Mouse (Mus musculus) thymus, adult 2 months (tissue): ENCODE measurements around the gene Adrm1.

Experiments
- CTCF ChIP-seq: fragments of 200-500 bp; IDR thresholded peaks from 2 replicates; pipeline ENCODE4 v1.5.1; 2012; ENCODE audit warnings: mild to moderate bottlenecking, control low read depth, low read length, moderate library complexity, borderline replicate concordance; ENCODE audit not compliant: control insufficient read depth, poor library complexity, insufficient read depth; ENCODE audit errors: extremely low read depth
- POLR2A ChIP-seq: fragments of 200-500 bp; IDR thresholded peaks from 2 replicates; pipeline ENCODE4 v1.6.1; 2012; ENCODE audit warnings: mild to moderate bottlenecking, low read length, control low read depth, moderate library complexity; ENCODE audit not compliant: control insufficient read depth, poor library complexity, insufficient read depth; ENCODE audit errors: extremely low read depth

DNA sequence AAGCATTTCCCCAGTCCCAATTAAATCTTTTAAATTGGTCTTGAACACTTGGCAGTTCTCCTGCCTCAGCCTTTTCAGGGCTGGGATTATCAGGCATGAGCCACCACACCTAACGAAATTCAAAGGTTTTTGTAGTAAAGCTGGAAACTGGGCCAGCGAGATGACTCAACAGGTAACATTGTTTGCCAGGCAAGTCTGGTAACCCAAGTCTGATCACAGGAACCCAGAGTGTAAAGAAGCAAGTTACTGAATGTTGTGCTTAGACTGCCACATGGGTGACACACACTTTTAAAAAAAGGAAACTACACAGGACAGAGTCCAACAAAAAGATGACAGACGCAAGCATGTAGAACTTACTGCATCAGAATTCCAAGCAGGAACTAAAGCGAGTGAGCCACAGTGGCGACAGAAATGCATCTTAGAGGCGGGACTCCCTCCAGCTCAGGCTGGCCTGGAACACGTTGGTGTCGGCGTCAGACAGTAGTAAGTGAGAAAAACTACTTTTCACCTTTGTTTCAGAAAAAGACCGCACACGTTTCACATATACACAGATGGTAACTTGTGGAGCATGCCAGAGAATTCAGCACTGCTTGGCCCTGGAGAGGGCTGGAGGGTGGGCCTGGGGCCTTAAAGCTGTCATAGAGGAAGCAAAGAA, 1.0 kb upstream of the Adrm1 start:
- no peak for TF ChIP-seq CTCF
- TF ChIP-seq POLR2A: no peak
